Mouse (Mus musculus): Measurements from ENCODE around the gene Mfsd6l.

Gene Mfsd6l

GRCm38 (mm10) chr11:68607046-68607445 is 51.1 kb downstream of the Mfsd6l start:
- no peak for DNase-seq

All from cerebellum, postnatal 25 days (tissue).